Mouse (Mus musculus) CH12.LX (cell line): ENCODE data around the gene Txk. TPM values are rescaled to one million over a fixed set of nuclear protein-coding genes. Genes with fewer than 3 reads are reported as not detected.

Experiments
- DNase-seq: peaks from one replicate; pipeline ENCODE4 v3.0.0-alpha.2; 2013; ENCODE audit errors: extremely low read depth
- H3K27ac ChIP-seq: 2 replicates; pipeline ENCODE4 v1.5.1; 2012; ENCODE audit warnings: low read depth, mild to moderate bottlenecking, control low read depth, moderate library complexity; ENCODE audit not compliant: insufficient read depth
- H3K27me3 ChIP-seq: replicated peaks from 2 replicates; pipeline ENCODE3; 2012; ENCODE audit warnings: inconsistent platforms
- H3K36me3 ChIP-seq, 2 experiments: replicated peaks in 1 of 2; 2 replicates each; pipeline versions ENCODE3 to v1.6.1; 2012; ENCODE audit warnings: inconsistent platforms in 1 of 2, low read length in 1 of 2, mild to moderate bottlenecking in 1 of 2, mixed read lengths in 1 of 2, moderate library complexity in 1 of 2; ENCODE audit not compliant: control insufficient read depth in 1 of 2, insufficient read depth in 1 of 2
- H3K4me1 ChIP-seq, 2 experiments: 2 replicates each; pipeline ENCODE4 v1.6.1; 2012; ENCODE audit warnings: inconsistent platforms in 1 of 2, moderate library complexity in 1 of 2; ENCODE audit not compliant: insufficient read depth in 2 of 2, control insufficient read depth in 1 of 2
- H3K4me2 ChIP-seq: 2 replicates; pipeline ENCODE4 v1.6.1; 2012; ENCODE audit warnings: low read depth, mild to moderate bottlenecking, control low read depth; ENCODE audit not compliant: poor library complexity, insufficient read depth, severe bottlenecking
- H3K4me3 ChIP-seq, 3 experiments: fragments of 150-350 bp in 1 of 3; sonication (generic) in 1 of 3; replicated peaks in 1 of 3; 2 replicates each; pipeline versions ENCODE3 to v1.5.1; 2011 to 2012; ENCODE audit warnings: low read depth in 2 of 3, low read length in 2 of 3, mild to moderate bottlenecking in 2 of 3, moderate library complexity in 2 of 3, control low read depth in 1 of 3, improper control_type of control experiment in 1 of 3, inconsistent platforms in 1 of 3, mixed read lengths in 1 of 3; ENCODE audit not compliant: poor library complexity in 1 of 3
- H3K79me2 ChIP-seq: replicated peaks from 2 replicates; pipeline ENCODE4 v1.6.1; 2012; ENCODE audit warnings: mild to moderate bottlenecking, moderate library complexity; ENCODE audit not compliant: control insufficient read depth, poor library complexity, insufficient read depth, severe bottlenecking; ENCODE audit errors: extremely low read depth
- H3K9ac ChIP-seq: 2 replicates; pipeline ENCODE4 v1.6.1; 2012; ENCODE audit warnings: low read depth, mild to moderate bottlenecking, control low read depth, moderate library complexity; ENCODE audit not compliant: insufficient read depth
- H3K9me3 ChIP-seq: replicated peaks from 2 replicates; pipeline ENCODE3; 2012; ENCODE audit warnings: low read length, inconsistent platforms, mixed read lengths
- BHLHE40 ChIP-seq: IDR thresholded peaks from 2 replicates; pipeline ENCODE4 v1.6.1; 2011; ENCODE audit warnings: mild to moderate bottlenecking, low read depth, low read length, improper control_type of control experiment
- CHD1 ChIP-seq: IDR thresholded peaks from 2 replicates; pipeline ENCODE4 v1.6.1; 2012; ENCODE audit warnings: low read depth, low read length, improper control_type of control experiment, inconsistent platforms
- CTCF ChIP-seq, 2 experiments: IDR thresholded peaks in 1 of 2; conservative IDR thresholded peaks in 1 of 2; 2 replicates each; pipeline ENCODE4 v1.5.1; 2011 to 2012; ENCODE audit warnings: low read depth in 2 of 2, low read length in 2 of 2, improper control_type of control experiment in 1 of 2, inconsistent platforms in 1 of 2, mild to moderate bottlenecking in 1 of 2, moderate library complexity in 1 of 2
- E2F4 ChIP-seq: IDR thresholded peaks from 2 replicates; pipeline ENCODE4 v1.6.1; 2011; ENCODE audit warnings: low read depth, low read length, improper control_type of control experiment; ENCODE audit not compliant: insufficient replicate concordance
- ELF1 ChIP-seq: IDR thresholded peaks from 2 replicates; pipeline ENCODE4 v1.6.1; 2014; ENCODE audit warnings: low read depth, mild to moderate bottlenecking, inconsistent platforms, low read length, improper control_type of control experiment
- EP300 ChIP-seq: IDR thresholded peaks from 2 replicates; pipeline ENCODE4 v1.6.1; 2011; ENCODE audit warnings: low read length, improper control_type of control experiment
- ETS1 ChIP-seq: conservative IDR thresholded peaks from 2 replicates; pipeline ENCODE4 v1.6.1; 2012; ENCODE audit warnings: low read depth, mild to moderate bottlenecking, inconsistent platforms, low read length, improper control_type of control experiment, moderate library complexity
- GABPA ChIP-seq: IDR thresholded peaks from 2 replicates; pipeline ENCODE4 v1.6.1; 2012; ENCODE audit warnings: low read depth, low read length, improper control_type of control experiment, inconsistent platforms; ENCODE audit not compliant: insufficient replicate concordance
- HCFC1 ChIP-seq: IDR thresholded peaks from 2 replicates; pipeline ENCODE4 v1.6.1; 2012; ENCODE audit warnings: low read depth, mild to moderate bottlenecking, inconsistent platforms, low read length, improper control_type of control experiment
- IRF4 ChIP-seq: IDR thresholded peaks from 2 replicates; pipeline ENCODE4 v1.6.1; 2014; ENCODE audit warnings: low read depth, mild to moderate bottlenecking, inconsistent platforms, low read length, improper control_type of control experiment
- JUN ChIP-seq: IDR thresholded peaks from 2 replicates; pipeline ENCODE4 v1.6.1; 2011; ENCODE audit warnings: low read depth, mild to moderate bottlenecking, low read length, improper control_type of control experiment, moderate library complexity; ENCODE audit not compliant: insufficient read depth
- JUND ChIP-seq: conservative IDR thresholded peaks from 2 replicates; pipeline ENCODE4 v1.6.1; 2011; ENCODE audit warnings: low read depth, low read length, improper control_type of control experiment
- KAT2A ChIP-seq: IDR thresholded peaks from 2 replicates; pipeline ENCODE4 v1.6.1; 2012; ENCODE audit warnings: low read length, improper control_type of control experiment, inconsistent platforms; ENCODE audit not compliant: insufficient replicate concordance
- MEF2A ChIP-seq: IDR thresholded peaks from 2 replicates; pipeline ENCODE4 v1.6.1; 2014; ENCODE audit warnings: low read depth, mild to moderate bottlenecking, inconsistent platforms, low read length, improper control_type of control experiment, borderline replicate concordance
- MXI1 ChIP-seq: IDR thresholded peaks from 2 replicates; pipeline ENCODE4 v1.6.1; 2011; ENCODE audit warnings: mild to moderate bottlenecking, low read depth, low read length, improper control_type of control experiment
- MYC ChIP-seq: IDR thresholded peaks from 2 replicates; pipeline ENCODE4 v1.6.1; 2011; ENCODE audit warnings: low read depth, mild to moderate bottlenecking, improper control_type of control experiment, low read length
- PAX5 ChIP-seq: IDR thresholded peaks from 2 replicates; pipeline ENCODE4 v1.6.1; 2012; ENCODE audit warnings: low read length, inconsistent platforms, mixed read lengths
- POLR2A ChIP-seq: IDR thresholded peaks from 2 replicates; pipeline ENCODE4 v1.6.1; 2011; ENCODE audit warnings: low read depth, mild to moderate bottlenecking, improper control_type of control experiment, low read length
- POLR2AphosphoS2 ChIP-seq: IDR thresholded peaks from 2 replicates; pipeline ENCODE4 v1.6.1; 2011; ENCODE audit warnings: low read depth, low read length, improper control_type of control experiment
- SIN3A ChIP-seq: IDR thresholded peaks from 2 replicates; pipeline ENCODE4 v1.6.1; 2012; ENCODE audit warnings: low read length, improper control_type of control experiment, inconsistent platforms
- SMC3 ChIP-seq: IDR thresholded peaks from 2 replicates; pipeline ENCODE4 v1.6.1; 2011; ENCODE audit warnings: low read depth, low read length, improper control_type of control experiment
- TBP ChIP-seq: conservative IDR thresholded peaks from 2 replicates; pipeline ENCODE4 v1.6.1; 2011; ENCODE audit warnings: low read depth, low read length, improper control_type of control experiment
- UBTF ChIP-seq: IDR thresholded peaks from 2 replicates; pipeline ENCODE4 v1.6.1; 2012; ENCODE audit warnings: low read depth, mild to moderate bottlenecking, inconsistent platforms, low read length, improper control_type of control experiment, moderate library complexity
- ZNF384 ChIP-seq: IDR thresholded peaks from 2 replicates; pipeline ENCODE4 v1.6.1; 2012; ENCODE audit warnings: low read depth, low read length, improper control_type of control experiment, inconsistent platforms
- dilution Hi-C: fragments of 300-500 bp; cut with MboI; formaldehyde crosslinking; loops from 2 replicates; pipeline ENCODE4 v1.14.3; 2020; ENCODE audit warnings: low sequenced_read_pairs; ENCODE audit not compliant: extremely low pct_unique_long_range_greater_than_20kb, extremely low pct_ligation_motif_present
- in situ Hi-C: fragments of 300-500 bp; cut with MboI; formaldehyde crosslinking; loops from 3 replicates; pipeline ENCODE4 v1.14.3; 2019; ENCODE audit warnings: low sequenced_read_pairs, low pct_ligation_motif_present, low pct_unique_long_range_greater_than_20kb, mixed read lengths
- polyA plus RNA-seq: library from polyadenylated mRNA; unstranded; fragments of >175 nt; gene quantifications from 2 replicates; pipeline ENCODE4 v1.2.1, GENCODE M21; 2012; ENCODE audit warnings: low read depth; ENCODE audit not compliant: insufficient read length
- total RNA-seq, 2 experiments: library from RNA; depleted of rRNA; stranded (reverse); fragments of 300-350 nt in 1 of 2; fragments of >200 nt in 1 of 2; gene quantifications; 2 replicates each; pipeline ENCODE4 v1.2.3; 2012 to 2014

The Txk gene
- total and polyA plus RNA-seq, 3 experiments = 0.08 to 0.11 TPM; not detected in 1

DNA sequence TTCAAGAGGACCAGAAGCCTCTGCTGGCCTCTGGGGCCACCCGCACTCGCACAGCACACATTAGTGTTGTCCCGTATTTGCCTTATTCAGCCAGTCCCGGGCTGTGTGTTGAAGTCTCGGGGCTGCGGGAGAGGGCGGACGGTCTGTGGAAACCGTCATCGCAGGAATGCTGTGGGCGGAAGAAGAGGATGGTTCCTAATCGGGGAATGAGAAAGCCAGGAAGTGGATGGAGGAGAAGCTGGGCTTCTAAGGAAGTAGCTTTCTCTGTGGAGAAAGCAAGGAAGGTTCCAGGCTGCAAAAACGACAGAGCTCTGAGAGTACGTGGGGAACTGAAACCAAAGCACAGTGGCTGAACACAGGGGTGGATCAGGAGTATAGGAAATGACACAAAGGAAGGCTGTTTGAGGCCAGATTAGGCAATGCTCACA lies 43.6 kb upstream of the Txk start:
- dilution Hi-C loops = no loop called here
- in situ Hi-C loops = no loop called here
- H3K9me3 ChIP-seq = peaks cover 19% of the 10 kb centered on the region
- TF ChIP-seq POLR2A (no peak), ETS1 (0 out of 2 replicates have a peak, but pooled peaks have one; percentile 30), SIN3A (no peak; the same call in 1 of the 2 replicates), JUN (no peak), IRF4 (peak; percentile 91), BHLHE40 (0 out of 2 replicates have a peak, but pooled peaks have one; percentile 3), ELF1 (peak; percentile 32; the same call in 1 of the 2 replicates), MEF2A (peak; percentile 20; the same call in 1 of the 2 replicates), POLR2AphosphoS2 (no peak), TBP (no peak), EP300 (peak; percentile 89)
- peak; percentile 68 for DNase-seq
- peak overlapping the region; percentile 32 for H3K27ac ChIP-seq
- peak overlapping the region; percentile 45 for H3K9ac ChIP-seq
- peaks cover 11 to 81% of the 10 kb centered on the region in 2 experiments; a peak in 3 of 4 replicates for H3K4me1 ChIP-seq
- H3K79me2 ChIP-seq = no peaks in the 10 kb centered on the region
- no peaks in the 10 kb centered on the region for H3K27me3 ChIP-seq
- peak overlapping the region; percentile 82 for H3K4me2 ChIP-seq
- H3K4me3 ChIP-seq = peak overlapping the region; percentile 37 to 42 (median 38)
- peaks cover 0 to 40% of the 10 kb centered on the region in 2 experiments for H3K36me3 ChIP-seq

DNA sequence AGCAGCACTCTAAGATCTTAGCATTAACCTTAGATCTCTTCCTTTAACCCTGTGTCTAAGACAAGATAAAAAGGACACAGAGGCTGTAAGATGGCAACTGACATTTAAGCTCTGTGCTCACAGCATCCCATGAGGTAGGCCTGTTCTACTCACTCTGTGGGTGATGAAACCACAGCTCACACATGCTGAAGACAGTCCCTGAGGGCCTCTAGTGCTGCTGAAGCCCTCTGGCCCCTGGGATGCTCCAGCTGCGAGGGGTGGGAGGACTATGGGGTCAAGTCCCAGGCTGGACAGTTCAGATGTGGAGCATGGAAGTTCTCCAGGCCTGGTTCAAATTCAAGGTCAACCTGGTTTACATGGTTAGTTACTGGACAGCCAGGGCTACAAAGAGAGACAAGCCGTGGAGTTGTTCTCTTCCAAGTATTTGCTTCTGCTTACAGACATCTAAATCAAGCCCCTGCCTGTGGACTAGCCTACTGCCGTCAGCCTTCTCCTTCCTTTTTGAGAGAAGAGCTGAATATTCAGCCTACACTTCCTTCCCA lies 40.8 kb upstream of the Txk start:
- Histone ChIP-seq H3K4me1 (peaks cover 11 to 63% of the 10 kb centered on the region in 2 experiments; a peak in 3 of 4 replicates), H3K36me3 (peaks cover 0 to 25% of the 10 kb centered on the region in 2 experiments), H3K27me3 (no peaks in the 10 kb centered on the region), H3K79me2 (no peaks in the 10 kb centered on the region), H3K4me3 (no peak overlapping the region), H3K4me2 (no peak overlapping the region), H3K9ac (0 out of 2 replicates have a peak overlapping the region, but pooled peaks have one; percentile 2), H3K27ac (no peak overlapping the region), H3K9me3 (no peaks in the 10 kb centered on the region)
- TF ChIP-seq JUND = no peak
- no peak for TF ChIP-seq E2F4
- TF ChIP-seq HCFC1 = no peak
- TF ChIP-seq GABPA = no peak
- no peak for TF ChIP-seq MYC
- TF ChIP-seq JUN = no peak
- TF ChIP-seq POLR2A = no peak
- TF ChIP-seq ELF1 = no peak
- TF ChIP-seq CHD1 = no peak
- TF ChIP-seq EP300 = no peak
- TF ChIP-seq CTCF (conservative IDR thresholded peaks at IDR 0.05 in 1 of 2, IDR thresholded peaks at IDR 0.05 in 1 of 2; ENCODE audit: low read depth in 2 of 2, low read length in 2 of 2) = no peak
- no peak for TF ChIP-seq SMC3
- no peak for TF ChIP-seq MXI1
- TF ChIP-seq ETS1 = no peak
- no peak for TF ChIP-seq UBTF
- no peak for TF ChIP-seq MEF2A
- TF ChIP-seq SIN3A = no peak
- TF ChIP-seq ZNF384 = no peak
- TF ChIP-seq PAX5 = no peak
- TF ChIP-seq KAT2A = no peak
- no peak for DNase-seq
- in situ Hi-C loops = no loop called here
- dilution Hi-C loops = no loop called here
